Mouse (Mus musculus) c-Kit-negative CD71-positive TER-119-positive erythroid progenitor cells, embryonic 14.5 days (primary cell): ENCODE results near the gene Prr3.
A peak's percentile ranks its signal among the peaks of the same experiment; 100 is the strongest.
"Not testable (repeated sequence)": the region's sequence is repeated elsewhere in the genome, so short reads cannot be mapped to it uniquely, and the experiment has no call there.

ENCODE experiments used
- DNase-seq: peaks from one replicate; pipeline ENCODE4 v3.0.0-alpha.2; 2013; ENCODE audit warnings: low read depth, low spot score

The Prr3 gene

DNA sequence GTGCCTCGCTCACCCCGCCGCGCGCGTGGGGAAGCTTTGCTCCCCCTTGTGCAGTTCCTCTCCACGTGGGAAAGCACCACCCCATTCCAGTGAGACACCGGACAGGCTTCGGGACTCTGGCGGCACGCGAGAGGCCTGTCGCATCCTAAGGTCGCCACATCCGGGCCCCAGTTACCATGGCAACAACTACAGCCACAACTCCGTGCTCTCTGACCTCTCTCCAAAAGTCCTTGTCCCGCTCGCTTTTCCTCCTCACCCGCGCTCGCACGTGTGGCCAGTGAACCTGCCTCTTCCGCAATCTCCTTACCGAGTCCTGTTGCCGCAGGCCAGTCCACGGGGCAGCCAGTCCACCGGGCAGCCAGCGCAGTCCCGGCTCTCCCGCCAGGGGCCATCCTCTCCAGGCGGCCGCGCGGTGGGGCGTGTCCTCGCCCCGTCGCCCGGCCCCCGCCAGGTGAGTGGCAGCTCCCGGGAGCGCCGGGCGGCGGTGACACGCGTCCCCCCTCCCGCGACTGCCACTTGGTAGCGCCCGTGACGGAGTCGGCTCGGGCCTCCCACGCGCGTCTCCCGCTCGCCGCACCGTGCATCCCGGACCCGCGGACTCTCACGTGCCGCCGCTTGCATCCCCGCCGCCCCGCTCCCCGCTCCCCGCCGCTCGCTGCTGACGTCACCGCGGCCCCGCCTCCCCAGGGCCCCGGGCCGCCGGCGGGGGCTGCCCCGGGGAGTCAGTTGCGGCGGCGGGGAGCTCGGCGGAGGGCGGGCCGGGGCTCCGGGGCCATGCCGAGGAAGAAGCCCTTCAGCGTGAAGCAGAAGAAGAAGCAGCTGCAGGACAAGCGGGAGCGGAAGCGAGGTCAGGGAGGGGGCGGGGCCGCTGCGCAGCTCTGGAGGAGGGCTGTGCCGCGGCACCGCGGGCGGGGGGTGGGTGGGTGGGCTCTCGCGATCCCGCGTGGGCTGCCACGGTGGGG lies at the start of gene Prr3, which contains the start of gene Gnl1:
Prr3 (minus strand) TSS at position 836 of the 962 bp plus-strand sequence.
Gnl1 (plus strand) TSS at position 451 of the 962 bp plus-strand sequence.
- peak; percentile 52 for DNase-seq

DNA sequence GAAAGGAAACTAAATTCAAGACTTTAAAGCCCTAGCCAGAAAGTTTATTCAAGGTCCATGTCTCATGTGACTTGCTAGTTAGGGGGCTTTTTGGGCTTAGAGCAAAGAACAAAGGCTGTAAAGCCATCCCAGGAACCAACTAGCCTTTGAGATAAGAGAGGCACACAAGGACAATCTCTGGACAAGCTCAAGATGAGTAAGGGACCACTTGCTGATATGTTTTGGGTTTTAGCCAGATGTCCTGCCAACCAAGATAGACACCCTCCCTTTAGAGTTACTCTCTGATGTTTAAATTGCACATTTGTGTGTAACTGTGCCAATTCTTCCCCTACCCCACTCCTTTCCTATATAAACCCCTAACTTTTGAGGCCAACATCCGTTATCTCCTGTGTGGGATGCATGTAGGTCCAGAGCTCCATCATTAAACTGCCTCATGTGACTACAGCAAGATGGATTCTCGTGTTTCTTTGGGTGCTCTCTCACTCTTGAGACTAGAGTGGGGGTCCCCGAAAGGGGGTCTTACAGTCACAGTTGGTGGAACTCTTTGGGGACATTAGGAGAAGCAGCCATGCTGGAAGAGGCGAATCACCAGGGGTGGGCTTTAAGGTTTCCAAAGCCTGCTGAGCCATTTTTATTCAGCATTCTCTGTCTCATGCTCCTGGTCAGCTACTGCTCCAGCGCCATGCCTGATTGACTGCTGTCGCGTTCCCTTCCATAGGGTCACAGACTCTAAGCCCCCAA lies 49.0 kb upstream of the Prr3 start:
- DNase-seq = no peak

DNA sequence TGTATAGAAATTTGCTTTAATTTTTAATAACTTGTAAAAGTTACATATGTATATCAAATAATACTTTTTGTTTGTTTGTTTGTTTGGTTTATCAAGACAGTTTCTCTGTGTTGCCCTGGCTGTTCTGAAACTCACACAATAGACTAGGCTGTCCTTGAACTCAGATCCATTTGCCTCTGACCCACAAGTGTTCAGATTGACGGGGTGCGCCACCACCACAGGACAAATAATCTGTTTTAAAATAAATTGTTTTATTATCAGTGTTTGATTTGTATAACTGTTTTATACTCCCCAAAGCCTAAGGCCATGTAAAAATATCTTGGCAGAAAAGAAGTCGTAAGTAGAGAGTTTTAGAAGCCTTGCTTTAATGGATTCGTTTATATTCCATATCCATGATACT lies 47.6 kb upstream of the Prr3 start:
- no peak for DNase-seq

GRCm38 (mm10) chr17:36025901-36026300 lies 45.9 kb upstream of the Prr3 start:
- no peak for DNase-seq

- DNase-seq = no peak
Observed at GRCm38 (mm10) chr17:36025197-36025596, 45.2 kb upstream of the Prr3 start.

DNA sequence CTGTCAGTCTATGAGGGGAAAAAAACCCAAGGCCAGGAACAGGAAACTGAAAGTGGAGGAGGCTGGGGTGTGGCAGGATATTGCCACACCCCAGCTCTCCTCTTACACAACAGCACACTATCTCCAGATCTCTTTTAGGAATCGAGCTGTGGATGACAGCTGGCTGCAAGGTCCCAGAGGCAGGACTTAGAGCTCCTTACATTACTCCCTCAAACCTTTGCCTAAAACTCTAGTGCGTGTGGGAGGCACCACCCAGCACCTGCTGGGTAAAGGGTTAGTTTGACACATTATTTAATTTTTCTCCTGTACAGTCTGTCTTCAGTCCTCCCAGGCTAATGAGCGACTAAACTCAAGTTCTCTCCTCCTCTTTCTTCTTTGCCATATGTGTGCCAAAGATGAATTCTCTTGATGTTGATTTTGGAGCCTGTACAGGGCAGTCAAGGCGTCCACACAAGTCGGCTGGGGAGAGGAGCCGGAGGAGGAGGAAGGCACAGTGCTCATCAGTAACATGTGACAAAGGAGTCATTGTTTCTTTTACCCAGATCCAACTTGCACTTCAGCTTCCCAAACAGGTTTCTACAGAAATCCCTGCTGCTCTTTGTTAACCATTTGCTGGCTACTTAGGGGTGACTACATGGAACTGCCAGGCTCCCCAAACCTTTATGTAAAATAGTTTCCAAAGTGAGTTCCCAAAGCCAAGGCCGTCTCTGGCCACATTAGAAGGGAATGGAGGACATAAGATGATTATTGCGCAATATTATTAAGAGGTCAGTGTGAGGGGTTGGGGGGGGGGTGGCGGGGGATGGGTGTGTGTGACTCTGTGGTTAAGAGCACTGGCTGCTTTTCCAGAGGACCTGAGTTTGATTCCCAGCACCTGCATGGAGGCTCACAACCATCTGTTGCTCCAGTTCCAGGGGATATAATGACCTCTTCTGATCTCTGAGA lies 43.9 kb upstream of the Prr3 start:
- DNase-seq = no peak

DNA sequence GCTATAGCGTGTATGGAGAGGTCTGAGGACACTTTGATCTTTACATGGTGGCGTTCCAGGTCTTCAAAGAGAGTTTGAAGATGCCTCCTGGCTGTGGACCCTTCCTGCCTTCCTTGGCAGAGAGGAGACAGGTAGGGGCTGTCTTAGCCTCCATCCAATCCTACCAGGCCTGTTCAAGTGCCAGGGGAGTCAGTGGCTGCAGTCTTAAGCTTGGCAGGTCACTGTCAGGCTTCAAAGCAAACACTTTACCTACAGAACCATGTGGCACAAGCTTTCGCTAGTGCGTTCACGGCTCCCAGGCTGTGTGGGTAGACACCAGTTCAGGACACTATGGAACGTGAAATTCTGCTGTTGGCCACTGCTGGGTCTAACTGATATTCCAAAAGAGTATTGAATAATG lies 42.9 kb upstream of the Prr3 start:
- DNase-seq = no peak

DNA sequence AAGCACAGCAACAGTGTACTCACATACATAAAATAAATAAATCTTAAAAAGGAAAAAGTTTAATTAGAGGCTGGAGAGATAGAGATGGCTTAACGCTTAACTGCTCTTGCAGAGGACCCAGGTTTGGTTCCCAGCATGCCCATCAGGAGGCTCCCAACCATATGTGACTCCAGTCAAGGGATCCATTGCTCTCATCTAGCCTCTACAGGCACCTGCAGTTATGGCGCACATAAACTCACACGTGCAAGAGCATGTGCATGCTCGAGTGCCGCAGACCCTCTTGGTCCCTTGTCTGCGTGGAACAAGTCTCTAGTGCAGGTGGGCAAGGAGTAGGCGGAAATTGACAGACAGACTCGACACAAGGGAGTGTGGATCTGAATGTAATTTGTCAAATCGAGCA lies 42.1 kb upstream of the Prr3 start:
- DNase-seq = no peak

GRCm38 (mm10) chr17:36021309-36021708 lies 41.3 kb upstream of the Prr3 start:
- no peak for DNase-seq

DNA sequence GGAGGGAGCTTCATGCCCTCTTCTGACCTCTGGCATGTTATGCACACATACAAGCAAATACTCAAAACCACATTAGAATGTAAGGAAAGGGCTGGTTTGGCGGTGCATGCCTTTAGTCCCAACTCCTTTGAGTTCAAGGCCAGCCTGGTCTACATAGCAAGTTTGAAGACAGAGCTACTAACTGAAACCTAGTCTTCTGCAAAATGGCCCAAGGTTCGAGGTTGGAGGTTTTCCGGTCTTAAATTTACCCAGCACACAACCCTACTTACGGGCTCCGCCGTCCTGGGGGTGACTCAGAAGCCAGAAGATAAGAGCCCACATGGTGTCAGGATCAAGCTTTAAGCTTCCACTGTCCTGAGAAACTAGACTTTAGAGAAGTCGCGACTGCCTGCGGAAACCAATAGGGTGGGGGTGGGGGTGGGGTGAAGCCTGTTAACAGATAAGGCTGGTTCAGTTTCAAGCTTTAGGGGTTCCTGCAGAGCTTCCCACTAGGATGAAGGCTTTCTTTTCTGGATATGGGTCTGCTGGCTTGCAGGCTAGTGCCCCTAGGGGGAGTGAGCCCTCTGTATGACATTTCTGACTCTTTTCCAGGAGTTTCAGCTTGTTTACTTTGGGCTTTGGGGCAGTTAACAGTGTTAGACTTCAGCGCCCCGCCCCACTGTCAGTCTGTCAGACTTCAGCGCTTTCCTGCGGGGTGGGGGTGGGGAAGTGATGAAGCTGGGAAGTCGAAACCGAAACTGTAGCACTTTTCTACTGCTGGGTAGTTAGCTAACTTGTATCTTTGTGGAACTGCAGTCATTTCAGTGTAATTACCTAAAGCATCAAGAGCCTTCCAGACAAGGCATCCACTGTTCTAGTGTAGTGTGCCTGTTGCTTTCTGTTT lies 40.4 kb upstream of the Prr3 start, which contains the start of gene H2-T24:
H2-T24 (minus strand) TSS at position 370 of the 883 bp plus-strand sequence.
- DNase-seq = no peak

- no peak for DNase-seq
Observed at GRCm38 (mm10) chr17:36019519-36019918, 39.5 kb upstream of the Prr3 start.

GRCm38 (mm10) chr17:36018979-36019378 lies 38.9 kb upstream of the Prr3 start:
- no peak for DNase-seq

- no peak for DNase-seq
Observed at GRCm38 (mm10) chr17:36017046-36017445, 37.0 kb upstream of the Prr3 start.

GRCm38 (mm10) chr17:36014977-36015376 lies 34.9 kb upstream of the Prr3 start:
- DNase-seq = no peak

GRCm38 (mm10) chr17:36004409-36004808 lies 24.4 kb upstream of the Prr3 start:
- not testable (repeated sequence) for DNase-seq

- DNase-seq = no peak
Observed at GRCm38 (mm10) chr17:36003331-36003730, 23.3 kb upstream of the Prr3 start.

DNA sequence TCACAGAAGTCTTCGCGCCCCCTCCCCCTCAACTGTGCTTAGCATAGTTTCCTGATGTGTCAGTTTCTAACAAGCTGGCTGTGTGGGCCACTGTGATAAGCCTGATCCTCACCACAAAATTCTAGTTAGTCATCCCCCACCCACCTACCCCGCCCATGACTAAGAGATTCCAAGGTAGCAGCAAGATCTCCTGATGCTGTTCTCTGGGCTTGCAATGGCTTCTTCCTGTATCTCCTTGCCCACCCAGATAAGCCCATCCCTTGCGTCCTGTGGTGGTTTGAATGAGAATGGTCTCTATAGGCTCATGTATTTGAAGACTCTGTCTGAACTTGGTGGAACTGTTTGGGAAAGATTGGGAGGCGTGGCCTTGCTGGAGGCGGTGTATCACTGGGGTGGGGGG lies 21.9 kb upstream of the Prr3 start:
- DNase-seq = peak; percentile 74

DNA sequence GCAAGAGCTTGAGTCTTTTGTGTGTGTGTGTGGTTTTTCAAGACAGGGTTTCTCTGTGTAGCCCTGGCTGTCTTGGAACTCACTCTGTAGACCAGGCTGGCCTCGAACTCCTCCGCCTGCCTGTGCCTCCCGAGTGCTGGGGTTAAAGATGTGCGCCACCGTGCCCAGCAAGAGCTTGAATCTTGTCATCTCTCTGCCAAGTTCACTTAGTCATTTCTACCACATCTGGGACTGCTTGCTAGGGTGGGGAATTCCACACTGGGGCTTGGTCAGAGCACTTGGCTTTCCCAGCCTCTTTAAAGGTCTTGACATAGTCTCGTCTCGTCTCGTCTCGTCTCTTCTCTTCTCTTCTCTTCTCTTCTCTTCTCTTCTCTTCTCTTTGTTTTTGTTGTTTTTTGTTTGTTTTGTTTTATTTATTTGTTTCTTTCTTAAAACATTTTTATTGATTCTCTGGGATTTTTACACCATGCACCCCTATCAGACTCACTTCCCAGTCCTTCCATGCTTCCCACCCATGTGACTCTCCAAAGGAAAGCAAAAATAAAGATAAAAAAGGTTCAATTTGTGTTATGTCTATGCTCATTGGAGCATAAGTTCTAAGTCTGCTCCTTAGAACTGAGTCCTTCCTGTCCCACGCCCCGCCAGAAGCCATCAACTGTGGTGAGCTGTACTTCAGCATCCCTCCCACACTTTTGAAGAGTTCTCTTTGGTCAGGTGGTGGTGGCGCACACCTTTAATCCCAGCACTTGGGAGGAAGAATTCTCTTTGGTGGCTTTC lies 21.3 kb upstream of the Prr3 start:
- peak; percentile 44 for DNase-seq

- no peak for DNase-seq
Observed at GRCm38 (mm10) chr17:36000349-36000748, 20.3 kb upstream of the Prr3 start.

DNA sequence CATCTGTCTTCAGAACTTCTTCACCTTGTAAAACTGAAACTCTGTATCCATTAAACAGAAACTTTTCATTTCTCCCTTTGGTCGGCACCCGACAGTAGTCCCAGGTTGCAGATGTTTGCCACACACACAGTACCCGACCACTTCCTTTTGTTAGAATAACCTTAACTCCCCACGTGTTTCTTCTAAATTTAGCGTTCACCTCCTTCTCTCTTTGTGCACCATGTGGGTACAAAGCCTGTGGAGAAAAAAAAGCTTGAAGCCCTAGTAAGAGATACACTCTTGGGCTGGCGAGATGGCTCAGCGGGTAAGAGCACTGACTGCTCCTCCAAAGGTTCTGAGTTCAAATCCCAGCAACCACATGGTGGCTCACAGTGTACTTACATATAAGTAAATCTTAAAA lies 19.3 kb upstream of the Prr3 start:
- no peak for DNase-seq
